Mouse (Mus musculus): ENCODE results near the gene Galr3. TPM values are rescaled to one million over a fixed set of nuclear protein-coding genes. Genes with fewer than 3 reads are reported as not detected.

Galr3 gene
- polyA plus RNA-seq, 1 experiment from 2014 or later: not detected

- H3K36me3 ChIP-seq (ENCODE audit: control insufficient read depth, insufficient read depth): no peaks in the 10 kb centered on the region
- H3K27ac ChIP-seq (ENCODE audit: low read length): no peak overlapping the region
- H3K27me3 ChIP-seq (replicated peaks; ENCODE audit: control insufficient read depth, insufficient read depth, low read length): no peaks in the 10 kb centered on the region
- H3K9me3 ChIP-seq (ENCODE audit: control insufficient read depth, low read length): no peaks in the 10 kb centered on the region
- ATAC-seq: no peak
- 65% methylated on average over 10 of the region's 10 CpGs for WGBS
- no peak overlapping the region for H3K4me3 ChIP-seq (replicated peaks; ENCODE audit: low read length)
- no peak overlapping the region for H3K9ac ChIP-seq (replicated peaks; ENCODE audit: low read depth, low read length)
- peaks cover 19% of the 10 kb centered on the region for H3K4me1 ChIP-seq (replicated peaks; ENCODE audit: control insufficient read depth, insufficient read depth, low read length)
- no peak overlapping the region for H3K4me2 ChIP-seq (ENCODE audit: low read length)
Measured at GRCm38 (mm10) chr15:79022671-79023230, 18.9 kb upstream of the Galr3 start.

GRCm38 (mm10) chr15:79023366-79023765 is 18.3 kb upstream of the Galr3 start:
- Histone ChIP-seq H3K27me3 (replicated peaks; ENCODE audit: control insufficient read depth, insufficient read depth, low read length) (no peaks in the 10 kb centered on the region), H3K4me1 (replicated peaks; ENCODE audit: control insufficient read depth, insufficient read depth, low read length) (peaks cover 20% of the 10 kb centered on the region), H3K9ac (replicated peaks; ENCODE audit: low read depth, low read length) (no peak overlapping the region), H3K36me3 (ENCODE audit: control insufficient read depth, insufficient read depth) (no peaks in the 10 kb centered on the region), H3K9me3 (ENCODE audit: control insufficient read depth, low read length) (no peaks in the 10 kb centered on the region), H3K27ac (ENCODE audit: low read length) (no peak overlapping the region), H3K4me2 (ENCODE audit: low read length) (no peak overlapping the region), H3K4me3 (replicated peaks; ENCODE audit: low read length) (no peak overlapping the region)
- ATAC-seq: no peak
- 75% methylated on average over 1 of the region's 1 CpGs for WGBS

- WGBS: 13% methylated on average over 15 of the region's 18 CpGs
- Histone ChIP-seq H3K27ac (ENCODE audit: low read length) (no peak overlapping the region), H3K9ac (replicated peaks; ENCODE audit: low read depth, low read length) (peak overlapping the region; percentile 32; the same call in 1 of the 2 replicates), H3K4me3 (replicated peaks; ENCODE audit: low read length) (peak overlapping the region; percentile 17; the same call in 1 of the 2 replicates), H3K4me2 (ENCODE audit: low read length) (peak overlapping the region; percentile 39), H3K27me3 (replicated peaks; ENCODE audit: control insufficient read depth, insufficient read depth, low read length) (no peaks in the 10 kb centered on the region), H3K4me1 (replicated peaks; ENCODE audit: control insufficient read depth, insufficient read depth, low read length) (peaks cover 34% of the 10 kb centered on the region), H3K9me3 (ENCODE audit: control insufficient read depth, low read length) (no peaks in the 10 kb centered on the region), H3K36me3 (ENCODE audit: control insufficient read depth, insufficient read depth) (no peaks in the 10 kb centered on the region)
- ATAC-seq: no peak
Measured at GRCm38 (mm10) chr15:79025687-79026308, 15.9 kb upstream of the Galr3 start.

- Histone ChIP-seq H3K4me1 (replicated peaks; ENCODE audit: control insufficient read depth, insufficient read depth, low read length) (peaks cover 40% of the 10 kb centered on the region), H3K9ac (replicated peaks; ENCODE audit: low read depth, low read length) (peak overlapping the region; percentile 93; the same call in 1 of the 2 replicates), H3K36me3 (ENCODE audit: control insufficient read depth, insufficient read depth) (no peaks in the 10 kb centered on the region), H3K4me2 (ENCODE audit: low read length) (peak overlapping the region; percentile 85), H3K27me3 (replicated peaks; ENCODE audit: control insufficient read depth, insufficient read depth, low read length) (no peaks in the 10 kb centered on the region), H3K9me3 (ENCODE audit: control insufficient read depth, low read length) (no peaks in the 10 kb centered on the region), H3K27ac (ENCODE audit: low read length) (peak overlapping the region; percentile 82; the same call in 1 of the 2 replicates), H3K4me3 (replicated peaks; ENCODE audit: low read length) (peak overlapping the region; percentile 82)
- 32% methylated on average over 14 of the region's 14 CpGs for WGBS
- no peak for ATAC-seq
Measured at GRCm38 (mm10) chr15:79026511-79027290, 15.0 kb upstream of the Galr3 start.

GRCm38 (mm10) chr15:79027291-79028205 is 14.1 kb upstream of the Galr3 start:
- peak overlapping the region; percentile 82 for H3K4me3 ChIP-seq (replicated peaks; ENCODE audit: low read length)
- H3K4me1 ChIP-seq (replicated peaks; ENCODE audit: control insufficient read depth, insufficient read depth, low read length): peaks cover 47% of the 10 kb centered on the region
- peak; percentile 9; the same call in 1 of the 2 replicates for ATAC-seq
- H3K9ac ChIP-seq (replicated peaks; ENCODE audit: low read depth, low read length): peak overlapping the region; percentile 93
- no peaks in the 10 kb centered on the region for H3K36me3 ChIP-seq (ENCODE audit: control insufficient read depth, insufficient read depth)
- peak overlapping the region; percentile 82 for H3K27ac ChIP-seq (ENCODE audit: low read length)
- H3K9me3 ChIP-seq (ENCODE audit: control insufficient read depth, low read length): no peaks in the 10 kb centered on the region
- 6% methylated on average over 44 of the region's 46 CpGs for WGBS
- H3K4me2 ChIP-seq (ENCODE audit: low read length): peak overlapping the region; percentile 85
- no peaks in the 10 kb centered on the region for H3K27me3 ChIP-seq (replicated peaks; ENCODE audit: control insufficient read depth, insufficient read depth, low read length)

GRCm38 (mm10) chr15:79028237-79028738 is 13.4 kb upstream of the Galr3 start, which contains the start of gene H1f0:
Gene H1f0 (plus strand): TSS chr15:79028450.
- Histone ChIP-seq H3K9ac (replicated peaks; ENCODE audit: low read depth, low read length) (peak within 1 kb of the TSS; percentile 93), H3K9me3 (ENCODE audit: control insufficient read depth, low read length) (no peaks in the 10 kb centered on the region), H3K4me1 (replicated peaks; ENCODE audit: control insufficient read depth, insufficient read depth, low read length) (peaks cover 50% of the 10 kb centered on the region), H3K27ac (ENCODE audit: low read length) (peak within 1 kb of the TSS; percentile 82), H3K27me3 (replicated peaks; ENCODE audit: control insufficient read depth, insufficient read depth, low read length) (no peaks in the 10 kb centered on the region), H3K4me2 (ENCODE audit: low read length) (peak within 1 kb of the TSS; percentile 85), H3K36me3 (ENCODE audit: control insufficient read depth, insufficient read depth) (no peaks in the 10 kb centered on the region), H3K4me3 (replicated peaks; ENCODE audit: low read length) (peak within 1 kb of the TSS; percentile 82)
- under 1% methylated on average over 56 of the region's 58 CpGs for WGBS
- peak; percentile 88 for ATAC-seq

- peak overlapping the region; percentile 82 for H3K27ac ChIP-seq (ENCODE audit: low read length)
- no peaks in the 10 kb centered on the region for H3K36me3 ChIP-seq (ENCODE audit: control insufficient read depth, insufficient read depth)
- no peaks in the 10 kb centered on the region for H3K9me3 ChIP-seq (ENCODE audit: control insufficient read depth, low read length)
- no peaks in the 10 kb centered on the region for H3K27me3 ChIP-seq (replicated peaks; ENCODE audit: control insufficient read depth, insufficient read depth, low read length)
- peak overlapping the region; percentile 82 for H3K4me3 ChIP-seq (replicated peaks; ENCODE audit: low read length)
- WGBS: 20% methylated on average over 16 of the region's 16 CpGs
- H3K4me2 ChIP-seq (ENCODE audit: low read length): peak overlapping the region; percentile 85
- ATAC-seq: no peak
- H3K9ac ChIP-seq (replicated peaks; ENCODE audit: low read depth, low read length): peak overlapping the region; percentile 93
- H3K4me1 ChIP-seq (replicated peaks; ENCODE audit: control insufficient read depth, insufficient read depth, low read length): peaks cover 50% of the 10 kb centered on the region
Measured at GRCm38 (mm10) chr15:79028823-79029484, 12.7 kb upstream of the Galr3 start.

- H3K4me1 ChIP-seq (replicated peaks; ENCODE audit: control insufficient read depth, insufficient read depth, low read length): peaks cover 50% of the 10 kb centered on the region
- no peak for ATAC-seq
Measured at GRCm38 (mm10) chr15:79029519-79030241, 12.0 kb upstream of the Galr3 start.

More at GRCm38 (mm10) chr15:79029519-79030241, 12.0 kb upstream of the Galr3 start:
- 3% methylated on average over 11 of the region's 11 CpGs for WGBS
- H3K9ac ChIP-seq (replicated peaks; ENCODE audit: low read depth, low read length): peak overlapping the region; percentile 93
- no peaks in the 10 kb centered on the region for H3K9me3 ChIP-seq (ENCODE audit: control insufficient read depth, low read length)
- peak overlapping the region; percentile 54 for H3K27ac ChIP-seq (ENCODE audit: low read length)
- no peaks in the 10 kb centered on the region for H3K27me3 ChIP-seq (replicated peaks; ENCODE audit: control insufficient read depth, insufficient read depth, low read length)
- no peaks in the 10 kb centered on the region for H3K36me3 ChIP-seq (ENCODE audit: control insufficient read depth, insufficient read depth)
- H3K4me3 ChIP-seq (replicated peaks; ENCODE audit: low read length): peak overlapping the region; percentile 82
- peak overlapping the region; percentile 85 for H3K4me2 ChIP-seq (ENCODE audit: low read length)
